Mouse (Mus musculus) ES-E14 (cell line): ENCODE results near the gene Myo7a. TPM values are rescaled to one million over a fixed set of nuclear protein-coding genes. Genes with fewer than 3 reads are reported as not detected.

Experiments used
- DNase-seq: peaks from one replicate; pipeline ENCODE4 v3.0.0-alpha.2; 2013; ENCODE audit warnings: low read depth, low spot score
- H3K27ac ChIP-seq: 2 replicates; pipeline ENCODE4 v1.5.1; 2012; ENCODE audit warnings: low read depth, mild to moderate bottlenecking, low read length, moderate library complexity, mixed read lengths; ENCODE audit not compliant: poor library complexity, insufficient read depth, severe bottlenecking
- H3K36me3 ChIP-seq: 2 replicates; pipeline ENCODE4 v1.6.1; 2012; ENCODE audit warnings: mild to moderate bottlenecking, low read length, moderate library complexity, mixed read lengths; ENCODE audit not compliant: control insufficient read depth, poor library complexity, insufficient read depth, severe bottlenecking
- H3K4me1 ChIP-seq, 2 experiments: fragments of 150-350 bp in 1 of 2; sonication (generic) in 1 of 2; 2 replicates each; pipeline ENCODE4 v1.6.1; 2012; ENCODE audit warnings: low read length in 2 of 2, mild to moderate bottlenecking in 1 of 2, mixed read lengths in 1 of 2; ENCODE audit not compliant: control insufficient read depth in 2 of 2, insufficient read depth in 2 of 2, poor library complexity in 1 of 2
- H3K4me3 ChIP-seq, 2 experiments: fragments of 150-350 bp in 1 of 2; sonication (generic) in 1 of 2; 2 replicates each; pipeline ENCODE4 v1.5.1; 2012; ENCODE audit warnings: low read length in 2 of 2, low read depth in 1 of 2, mild to moderate bottlenecking in 1 of 2, mixed read lengths in 1 of 2; ENCODE audit not compliant: insufficient read depth in 1 of 2, poor library complexity in 1 of 2, severe bottlenecking in 1 of 2
- H3K9ac ChIP-seq: 2 replicates; pipeline ENCODE4 v1.6.1; 2012; ENCODE audit warnings: low read depth, mild to moderate bottlenecking, low read length, mixed read lengths; ENCODE audit not compliant: poor library complexity, insufficient read depth, severe bottlenecking
- H3K9me3 ChIP-seq: fragments of 150-350 bp; sonication (generic); 2 replicates; pipeline ENCODE4 v1.6.1; 2012; ENCODE audit warnings: low read depth, mild to moderate bottlenecking, low read length; ENCODE audit not compliant: control insufficient read depth, insufficient read depth
- CHD2 ChIP-seq: IDR thresholded peaks from 2 replicates; pipeline ENCODE4 v1.6.1; 2014; ENCODE audit warnings: mild to moderate bottlenecking, low read depth, low read length, inconsistent platforms
- HCFC1 ChIP-seq: IDR thresholded peaks from 2 replicates; pipeline ENCODE4 v1.6.1; 2012; ENCODE audit warnings: low read length, inconsistent platforms, borderline replicate concordance; ENCODE audit not compliant: insufficient read depth
- MAFK ChIP-seq: IDR thresholded peaks from 2 replicates; pipeline ENCODE4 v1.6.1; 2014; ENCODE audit warnings: mild to moderate bottlenecking, low read depth, low read length, inconsistent platforms; ENCODE audit not compliant: insufficient read depth
- ZC3H11A ChIP-seq: IDR thresholded peaks from 2 replicates; pipeline ENCODE4 v1.6.1; 2012; ENCODE audit warnings: low read depth, mild to moderate bottlenecking, inconsistent platforms, low read length, borderline replicate concordance
- ZNF384 ChIP-seq: IDR thresholded peaks from 2 replicates; pipeline ENCODE4 v1.6.1; 2012; ENCODE audit warnings: low read depth, low read length, inconsistent platforms
- in situ Hi-C, 2 experiments: fragments of 600-800 bp; cut with MboI; formaldehyde crosslinking; loops; one replicate each; pipeline ENCODE4 v1.15.1; 2025; ENCODE audit warnings: low sequenced_read_pairs in 2 of 2, inconsistent platforms in 1 of 2; ENCODE audit not compliant: unreplicated experiment in 2 of 2
- total RNA-seq: library from RNA; depleted of rRNA; stranded (reverse); fragments of 300-350 nt; gene quantifications from 2 replicates; pipeline ENCODE4 v1.2.3, GENCODE M21; 2012

The Myo7a gene
- total RNA-seq, 1 experiment, result 1.8 TPM

- in situ Hi-C loops, result no loop called here
- TF ChIP-seq MAFK, result no peak
- TF ChIP-seq ZC3H11A, result no peak
- TF ChIP-seq ZNF384, result no peak
- no peak for TF ChIP-seq CHD2
- no peak for TF ChIP-seq HCFC1
- Histone ChIP-seq H3K9me3 (no peaks in the 10 kb centered on the region), H3K27ac (no peak overlapping the region), H3K4me1 (peaks cover 8 to 55% of the 10 kb centered on the region in 2 experiments), H3K4me3 (no peak overlapping the region), H3K36me3 (peaks cover 2% of the 10 kb centered on the region; the same call in 1 of the 2 replicates), H3K9ac (no peak overlapping the region)
- no peak for DNase-seq
These were observed 36.9 kb upstream of the Myo7a start for GRCm38 (mm10) chr7:98156280-98156665.

- H3K27ac ChIP-seq, result no peak overlapping the region
- in situ Hi-C loops, result no loop called here
- no peak for TF ChIP-seq CHD2
- TF ChIP-seq ZC3H11A, result no peak
- TF ChIP-seq MAFK, result no peak
- no peak for TF ChIP-seq ZNF384
- no peak for TF ChIP-seq HCFC1
These were observed 36.4 kb upstream of the Myo7a start for GRCm38 (mm10) chr7:98155546-98156279.

GRCm38 (mm10) chr7:98153892-98154291 lies 34.6 kb upstream of the Myo7a start:
- no peak for TF ChIP-seq HCFC1
- TF ChIP-seq MAFK, result no peak
- no peak for TF ChIP-seq ZC3H11A
- no peak for TF ChIP-seq ZNF384
- TF ChIP-seq CHD2, result no peak
- H3K27ac ChIP-seq, result no peak overlapping the region
- DNase-seq, result no peak
- H3K9me3 ChIP-seq, result no peaks in the 10 kb centered on the region
- 0 out of 2 replicates have a peak, but pooled peaks cover 2% of the 10 kb centered on the region for H3K36me3 ChIP-seq
- no peak overlapping the region for H3K4me3 ChIP-seq
- no peak overlapping the region for H3K9ac ChIP-seq
- in situ Hi-C loops, result no loop called here
- H3K4me1 ChIP-seq, result peaks cover 8 to 41% of the 10 kb centered on the region in 2 experiments

More at GRCm38 (mm10) chr7:98155546-98156279, 36.4 kb upstream of the Myo7a start:
- no peak for DNase-seq
- Histone ChIP-seq H3K9ac (no peak overlapping the region; the same call in 1 of the 2 replicates), H3K4me1 (peaks cover 8 to 54% of the 10 kb centered on the region in 2 experiments), H3K4me3 (no peak overlapping the region), H3K9me3 (no peaks in the 10 kb centered on the region), H3K36me3 (peaks cover 2% of the 10 kb centered on the region; the same call in 1 of the 2 replicates)

- in situ Hi-C loops, result no loop called here
- no peak for DNase-seq
- Histone ChIP-seq H3K4me1 (peaks cover 8 to 36% of the 10 kb centered on the region in 2 experiments), H3K9ac (no peak overlapping the region), H3K27ac (no peak overlapping the region), H3K9me3 (no peaks in the 10 kb centered on the region), H3K4me3 (no peak overlapping the region), H3K36me3 (0 out of 2 replicates have a peak, but pooled peaks cover 2% of the 10 kb centered on the region)
- no peak for TF ChIP-seq HCFC1
- no peak for TF ChIP-seq MAFK
- no peak for TF ChIP-seq CHD2
- no peak for TF ChIP-seq ZC3H11A
- TF ChIP-seq ZNF384, result no peak
These were observed 34.0 kb upstream of the Myo7a start for GRCm38 (mm10) chr7:98153345-98153744.
